Mouse (Mus musculus) inflammation-experienced regulatory T-cells, adult 6 months (primary cell): ENCODE data around the gene Prss56. TPM values are rescaled to one million over a fixed set of nuclear protein-coding genes. Genes with fewer than 3 reads are reported as not detected.

Source experiments
- polyA plus RNA-seq, 3 experiments: library from polyadenylated mRNA; unstranded; fragments of 100-300 nt; shearing (Covaris generic); gene quantifications; one replicate each; pipeline ENCODE4 v1.2.1; 2017

Prss56 gene
- polyA plus RNA-seq, 3 experiments from 2014 or later = not detected

Other genes starting within 250 kb of the Prss56 start
- not detected for gene Alppl2, start 93.4 kb upstream of the Prss56 start, polyA plus RNA-seq
- gene Alpi, start 81.7 kb upstream of the Prss56 start, polyA plus RNA-seq = not detected
- gene Akp3, start 58.3 kb upstream of the Prss56 start, polyA plus RNA-seq = not detected
- under 1 TPM in 2 of 3 experiments, not detected in 1; 0.77 to 0.88 TPM for gene Ecel1, start 26.8 kb upstream of the Prss56 start, polyA plus RNA-seq
- gene Chrnd, start 7.3 kb downstream of the Prss56 start, polyA plus RNA-seq = not detected
- under 1 TPM in 1 of 3 experiments, not detected in 2; 0.39 TPM for gene Chrng, start 21.3 kb downstream of the Prss56 start, polyA plus RNA-seq
- 100 to 1,000 TPM in 2 of 3 experiments, 10 to 100 TPM in 1; 95.8 to 185 (median 116) TPM for gene Eif4e2, start 30.6 kb downstream of the Prss56 start, polyA plus RNA-seq
- not detected for gene Efhd1, start 81.0 kb downstream of the Prss56 start, polyA plus RNA-seq
- 10 to 100 TPM; 44.7 to 78.2 (median 51.4) TPM for gene Gigyf2, start 143.7 kb downstream of the Prss56 start, polyA plus RNA-seq
- 1 to 10 TPM in 2 of 3 experiments, not detected in 1; 1.1 to 1.8 TPM for gene Kcnj13, start 211.4 kb downstream of the Prss56 start, polyA plus RNA-seq